Mouse (Mus musculus) heart, adult 11 months (tissue): ENCODE measurements around the gene Ly6g6d.

ENCODE experiments used
- DNase-seq: peaks from one replicate; pipeline ENCODE4 v3.0.0; 2022

Ly6g6d gene

DNA sequence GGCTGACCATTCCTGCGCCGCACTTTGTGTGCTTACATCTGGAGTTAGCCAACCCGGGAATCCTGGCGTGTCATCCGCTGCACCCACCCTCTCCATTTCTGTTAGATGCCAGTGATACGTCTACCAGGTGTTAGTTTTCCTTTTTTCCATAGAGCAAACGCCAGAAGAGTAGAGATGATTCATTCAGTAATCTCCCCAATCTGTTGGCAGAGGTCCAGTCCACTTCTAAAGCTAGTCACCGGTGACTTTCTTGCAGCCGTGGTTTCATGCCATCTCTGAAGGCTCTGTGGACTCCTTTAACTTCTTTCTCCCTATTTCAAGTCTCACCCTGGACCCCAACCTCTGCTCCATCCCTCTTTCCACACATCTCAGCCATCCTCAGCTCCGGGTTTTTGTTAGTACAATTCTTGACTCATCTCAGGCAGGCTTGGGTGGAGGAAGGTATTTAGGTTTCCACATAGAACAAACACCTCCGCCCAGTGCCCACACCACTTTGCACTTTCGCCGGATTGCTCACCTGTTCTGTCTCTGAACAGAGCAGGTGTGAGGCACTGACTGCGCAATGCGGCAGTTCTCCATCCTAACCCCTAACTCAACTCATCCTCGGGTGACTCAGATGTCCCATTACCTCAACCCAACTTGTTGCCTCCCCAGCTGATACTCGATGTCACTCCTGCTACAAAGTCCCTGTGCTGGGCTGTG lies 9.5 kb downstream of the Ly6g6d start:
- no peak for DNase-seq

GRCm38 (mm10) chr17:35066084-35066483 lies 11.8 kb downstream of the Ly6g6d start, which contains the start of gene Mpig6b:
Mpig6b (minus strand) TSS chr17:35066184.
- no peak for DNase-seq

DNA sequence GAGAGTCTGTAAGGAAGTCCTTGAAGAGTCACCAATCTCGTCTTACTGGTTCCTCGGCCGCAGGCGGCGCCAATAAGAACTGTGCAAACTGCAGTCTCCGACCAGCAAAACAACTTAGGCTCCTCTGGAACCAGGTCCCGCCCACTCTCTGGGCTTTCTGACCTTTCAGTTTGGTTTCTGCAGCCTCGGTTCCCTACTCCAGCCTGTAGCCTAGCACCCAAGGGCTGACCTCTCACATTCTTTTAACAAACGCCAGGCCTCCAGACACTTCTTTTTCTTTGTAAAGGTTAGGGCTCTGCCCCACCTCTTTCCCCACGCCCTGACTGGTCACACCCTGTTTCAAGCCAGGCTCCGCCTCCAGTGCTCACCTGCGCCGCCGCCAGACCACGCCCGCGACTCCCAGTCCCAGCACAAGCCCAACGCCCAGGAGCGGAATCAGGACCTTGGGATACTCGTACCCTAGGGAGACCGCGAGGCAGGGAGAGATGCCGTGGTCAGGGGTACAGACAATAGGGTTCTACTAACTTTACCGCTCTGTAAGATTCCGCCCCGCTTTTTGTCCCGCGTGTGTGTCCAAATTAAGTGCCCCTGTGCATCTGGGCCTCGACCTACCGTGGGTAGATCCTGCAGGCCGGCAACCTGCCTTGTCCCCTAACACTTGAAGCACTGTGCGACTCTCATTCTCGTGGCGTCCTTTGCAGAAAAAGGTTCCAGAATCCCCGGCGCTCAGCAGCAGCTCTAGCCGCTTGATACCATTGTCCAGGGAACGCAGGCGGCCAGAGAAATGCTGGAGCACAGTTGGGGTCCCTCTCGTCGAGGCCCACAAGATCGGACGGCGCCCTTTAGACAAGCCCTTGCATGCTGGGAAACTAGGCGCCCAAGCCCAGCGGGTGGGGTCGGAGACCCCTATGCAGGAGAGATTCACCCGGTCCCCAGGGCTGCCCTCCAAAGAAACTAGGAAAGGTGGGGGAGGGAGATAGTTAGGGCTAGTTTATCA lies 12.6 kb downstream of the Ly6g6d start, which contains the start of gene Ly6g6c:
Gene Ly6g6c (plus strand): TSS at position 438 of the 997 bp plus-strand sequence.
- peak; percentile 97 for DNase-seq

- DNase-seq: no peak
Measured at GRCm38 (mm10) chr17:35064378-35064877, 13.4 kb downstream of the Ly6g6d start.

GRCm38 (mm10) chr17:35063466-35063865 lies 14.4 kb downstream of the Ly6g6d start:
- peak; percentile 94 for DNase-seq

- DNase-seq: peak; percentile 92
Measured at GRCm38 (mm10) chr17:35061299-35061698, 16.6 kb downstream of the Ly6g6d start.

- peak; percentile 96 for DNase-seq
Measured at GRCm38 (mm10) chr17:35060737-35061297, 17.0 kb downstream of the Ly6g6d start.

GRCm38 (mm10) chr17:35060071-35060470 lies 17.8 kb downstream of the Ly6g6d start:
- peak; percentile 95 for DNase-seq

- peak; percentile 99 for DNase-seq
Measured at GRCm38 (mm10) chr17:35058911-35059892, 18.7 kb downstream of the Ly6g6d start, which contains the start of gene Ddah2. Ddah2 (plus strand) TSS chr17:35059035.

- peak; percentile 95 for DNase-seq
Measured at GRCm38 (mm10) chr17:35058316-35058715, 19.5 kb downstream of the Ly6g6d start.

DNA sequence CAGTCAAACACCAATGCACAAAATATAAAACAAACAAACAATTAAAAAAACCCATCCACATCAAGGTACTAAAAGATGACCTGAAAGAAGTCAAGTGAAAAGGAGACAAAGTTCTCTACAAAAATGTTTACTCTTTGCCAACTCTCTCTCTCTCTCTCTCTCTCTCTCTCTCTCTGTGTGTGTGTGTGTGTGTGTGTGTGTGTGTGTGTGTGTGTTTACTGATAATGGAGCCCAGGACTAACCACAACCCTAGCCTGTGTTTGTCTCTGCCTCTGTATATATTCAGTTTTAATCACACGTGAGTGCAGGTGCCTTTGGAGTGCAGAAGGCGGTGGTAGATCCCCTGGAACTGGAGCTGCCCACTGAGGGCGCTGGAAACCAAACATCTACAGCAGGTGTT lies 20.8 kb downstream of the Ly6g6d start:
- no peak for DNase-seq

GRCm38 (mm10) chr17:35055691-35056495 lies 22.0 kb downstream of the Ly6g6d start:
- peak; percentile 94 for DNase-seq

DNA sequence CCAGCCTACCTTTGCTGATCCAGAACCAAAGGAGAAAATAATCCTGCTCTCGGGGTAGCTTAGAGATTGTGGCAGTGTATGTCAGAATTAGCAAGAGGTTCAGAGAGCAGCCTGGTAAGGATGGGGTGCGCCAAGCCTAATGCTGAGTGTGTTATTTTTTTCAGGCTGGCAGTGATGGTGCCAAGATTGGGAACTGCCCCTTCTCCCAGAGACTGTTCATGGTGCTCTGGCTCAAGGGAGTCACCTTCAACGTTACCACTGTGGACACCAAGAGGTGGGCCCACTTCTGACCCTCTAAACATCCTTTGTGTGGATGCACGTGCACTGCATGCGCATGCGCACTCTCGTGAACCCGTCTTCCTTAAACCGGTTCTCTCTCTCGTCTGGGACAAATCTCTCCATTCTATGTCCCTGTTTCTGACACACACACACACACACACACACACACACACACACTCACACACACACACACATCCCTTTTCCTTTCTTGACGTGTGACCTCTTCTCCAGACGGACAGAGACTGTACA lies 25.5 kb downstream of the Ly6g6d start:
- DNase-seq: peak; percentile 92

- DNase-seq: peak; percentile 99
Measured at GRCm38 (mm10) chr17:35051156-35052086, 26.4 kb downstream of the Ly6g6d start.

DNA sequence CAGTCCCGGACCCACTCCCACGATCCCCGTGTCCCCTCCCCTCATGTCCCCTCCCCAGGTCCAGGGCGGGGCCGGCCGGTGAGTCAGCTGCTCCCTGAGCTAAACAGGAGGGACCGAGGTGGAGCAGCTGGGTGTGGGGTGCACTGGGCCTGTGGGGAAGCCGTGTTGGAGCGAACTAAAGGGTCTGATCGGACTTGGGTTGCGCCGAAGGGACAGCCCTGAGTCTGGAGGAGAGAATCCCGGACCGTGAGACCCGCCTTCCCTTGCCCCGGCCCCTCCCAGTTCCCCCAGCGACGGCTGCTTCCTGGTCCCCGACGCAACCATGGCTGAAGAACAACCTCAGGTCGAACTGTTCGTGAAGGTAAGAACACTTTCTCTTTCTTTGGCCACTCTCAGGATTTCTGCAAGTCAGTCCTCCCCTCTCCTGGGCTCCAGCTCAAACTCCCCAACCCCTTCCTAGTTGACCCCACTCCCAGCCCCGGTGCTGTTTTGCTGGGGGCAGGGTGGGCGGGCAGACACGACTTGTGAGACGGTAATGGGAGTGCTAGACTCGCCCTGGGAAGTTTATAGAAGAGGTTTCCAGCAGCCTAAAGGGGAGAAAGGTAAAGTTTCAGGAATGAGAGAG lies 27.6 kb downstream of the Ly6g6d start:
- DNase-seq: peak; percentile 99

DNA sequence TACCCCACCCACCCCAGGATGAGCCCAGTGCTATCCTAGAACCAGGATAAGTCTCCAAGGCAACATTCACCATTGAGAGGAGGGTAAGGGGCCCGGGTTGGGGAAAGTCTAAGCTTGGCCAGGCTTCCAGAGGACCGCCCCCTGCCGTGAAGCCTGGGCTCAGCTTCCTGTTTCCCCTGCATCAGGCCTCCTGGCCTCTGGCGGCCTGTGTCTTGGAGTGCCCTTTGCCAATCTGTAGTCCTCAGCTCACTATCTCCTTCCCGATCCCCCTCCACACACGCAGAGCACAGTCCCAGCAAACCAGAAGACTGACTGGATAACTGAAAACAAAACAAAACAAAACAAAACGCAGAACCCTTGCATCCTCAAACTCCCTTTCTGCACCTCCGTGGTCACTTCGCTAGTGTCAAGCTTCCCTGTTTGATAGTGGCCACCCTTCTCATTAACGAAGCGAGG lies 28.3 kb downstream of the Ly6g6d start, which contains the start of gene Clic1:
Gene Clic1 (plus strand): TSS at position 406 of the 456 bp plus-strand sequence.
- DNase-seq: peak; percentile 98

GRCm38 (mm10) chr17:35048932-35049440 lies 28.9 kb downstream of the Ly6g6d start:
- DNase-seq: peak; percentile 87
